Mouse (Mus musculus) frontal cortex, postnatal 14 days (tissue): ENCODE measurements around the gene Dnah7c.

Experiments
- DNase-seq, 2 experiments: peaks; one replicate each; pipeline ENCODE4 v3.0.0; 2022; ENCODE audit warnings: low spot score in 2 of 2

The Dnah7c gene

DNA sequence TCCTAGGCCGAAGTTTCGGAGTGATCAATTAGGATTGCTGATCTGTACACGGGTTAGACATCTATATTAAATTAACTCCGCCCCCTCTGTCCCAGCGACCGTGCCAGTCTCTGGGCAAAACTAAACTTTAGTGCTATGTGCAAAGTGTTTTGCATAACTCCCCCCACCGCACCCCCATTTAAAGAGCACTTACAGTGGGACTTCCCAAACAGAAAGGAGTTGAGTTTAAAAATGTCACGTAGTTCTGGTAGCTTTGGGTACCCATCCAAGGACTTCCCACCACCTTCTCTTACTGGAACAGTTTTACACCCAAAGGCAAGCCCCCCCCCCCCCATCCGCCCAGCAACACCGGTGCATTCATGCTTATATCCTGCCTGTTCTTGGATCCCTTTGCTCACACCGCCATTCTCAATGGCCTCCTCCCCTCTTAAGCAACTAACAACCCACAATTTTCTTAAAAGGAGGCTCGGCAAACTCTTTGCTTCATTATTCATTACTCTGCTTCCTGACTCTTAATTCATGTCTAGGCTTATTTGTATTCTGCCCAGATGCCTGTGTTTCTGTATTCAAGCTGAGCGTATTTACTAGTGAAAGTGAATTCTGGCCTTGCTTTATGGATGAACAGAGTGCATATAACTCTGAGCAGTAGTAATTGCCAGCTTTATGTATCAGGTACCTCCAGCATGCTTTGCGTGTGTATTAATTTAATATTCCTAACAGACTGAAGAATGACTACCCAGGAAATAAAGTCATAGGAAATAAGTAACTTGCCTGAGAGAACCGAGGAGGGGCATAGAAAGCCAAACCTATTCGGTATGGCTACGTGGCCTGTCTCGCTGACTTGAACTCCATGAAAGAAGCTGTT is 428.9 kb downstream of the Dnah7c start:
- DNase-seq = no peak

DNA sequence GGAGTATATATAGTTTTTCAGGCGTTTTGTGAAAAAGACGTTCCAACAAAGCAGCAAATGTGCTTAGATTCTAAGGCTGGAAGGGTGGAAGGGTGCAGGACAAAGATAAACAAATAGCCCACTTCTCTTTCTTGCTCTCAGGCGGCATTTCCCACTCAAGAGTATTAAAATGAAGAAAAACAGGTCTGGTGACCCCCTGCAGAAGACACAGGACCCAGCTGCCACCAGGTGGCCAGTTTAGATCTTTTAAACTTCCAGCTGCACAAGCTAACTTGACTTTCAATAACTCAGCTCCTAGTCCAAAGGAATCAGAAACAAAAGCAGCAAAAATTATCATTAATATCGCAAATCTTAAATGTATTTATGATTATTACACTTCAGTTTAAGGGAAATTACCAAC is 431.1 kb downstream of the Dnah7c start:
- DNase-seq = no peak
